8 mouse cellular contexts compared by ENCODE assay signal in genomic region chr1:154725356-154726320, GRCm38 (mm10).
DNase-seq lines count a peak whose midpoint lies in the region; ATAC-seq and TF ChIP-seq lines count a peak whose summit lies in the region.

No protein-coding gene starts in this region.

- no peak overlapping the region for H3K4me3 ChIP-seq in liver, embryonic 14.5 days (ENCODE audit: insufficient read depth in 1 of 2, low read depth in 2 of 2, low read length in 2 of 2)

- no peaks in the 10 kb centered on the region for H3K36me3 ChIP-seq in liver, embryonic 14.5 days (replicated peaks; ENCODE audit: control insufficient read depth, insufficient read depth, low read depth)

- H3K27ac ChIP-seq in liver, embryonic 14.5 days, result no peak overlapping the region

- TF ChIP-seq CTCF in liver, embryonic 14.5 days (IDR thresholded peaks at IDR 0.05; ENCODE audit: low read depth), result no peak

- ATAC-seq in liver, embryonic 14.5 days (ENCODE audit: insufficient read depth), result no peak
- ATAC-seq in inflammation-experienced regulatory T-cells, adult 6 months, result no peak

- no peak for TF ChIP-seq EP300 in liver, embryonic 14.5 days (IDR thresholded peaks at IDR 0.05; ENCODE audit: low read depth)

- WGBS in liver, embryonic 14.5 days (ENCODE audit: insufficient replicate concordance), result 28% methylated on average over 35 of the region's 35 CpGs

- H3K9ac ChIP-seq in liver, embryonic 14.5 days (replicated peaks), result no peak overlapping the region

- peaks cover 48% of the 10 kb centered on the region for H3K27me3 ChIP-seq in liver, embryonic 14.5 days (ENCODE audit: control insufficient read depth, insufficient read depth, low read length)

- no peaks in the 10 kb centered on the region for H3K4me1 ChIP-seq in liver, embryonic 14.5 days (replicated peaks; ENCODE audit: control insufficient read depth in 2 of 2, insufficient read depth in 2 of 2, low read length in 1 of 2)

- no peaks in the 10 kb centered on the region for H3K9me3 ChIP-seq in liver, embryonic 14.5 days (ENCODE audit: control insufficient read depth, low read length)

- peak; percentile 26 to 27 for DNase-seq in cerebellum, postnatal 25 days
- no peak for DNase-seq in cerebellum, postnatal 4 days (ENCODE audit: low spot score in 2 of 2)
- peak; percentile 35 for DNase-seq in right cerebral cortex, postnatal 4 days
- DNase-seq in right cerebral cortex, postnatal 14 days, result no peak
- no peak for DNase-seq in liver, embryonic 14.5 days (ENCODE audit: low read depth in 3 of 3, low spot score in 3 of 3)
- DNase-seq in c-Kit-positive CD71-positive TER-119-positive erythroid progenitor cells, embryonic 14.5 days (ENCODE audit: low spot score), result no peak
- DNase-seq in testis, postnatal 14 days (ENCODE audit: low spot score), result no peak

- peak overlapping the region; percentile 20 for H3K4me2 ChIP-seq in liver, embryonic 14.5 days (ENCODE audit: low read depth)

Comparison
In these comparisons a context has a peak if more than half of its experiments do, and no peak if none do; other contexts are left out.
1. DNase-seq: peak in cerebellum, postnatal 25 days (2 of 2) and right cerebral cortex, postnatal 4 days (single experiment); none in cerebellum, postnatal 4 days (0 of 2), right cerebral cortex, postnatal 14 days (single experiment), liver, embryonic 14.5 days (0 of 3), c-Kit-positive CD71-positive TER-119-positive erythroid progenitor cells, embryonic 14.5 days (single experiment) and testis, postnatal 14 days (single experiment).